Mouse (Mus musculus) midbrain, postnatal 0 days (tissue): ENCODE measurements around the gene Fat3. TPM values are rescaled to one million over a fixed set of nuclear protein-coding genes. Genes with fewer than 3 reads are reported as not detected.
A peak's percentile ranks its signal among the peaks of the same experiment; 100 is the strongest.

ENCODE experiments used
- ATAC-seq: fragments of 200-750 bp; cut with Nextera tagmentation; 2 replicates; pipeline ENCODE4 v1.8.0; 2017; ENCODE audit warnings: moderate number of reproducible peaks, mild to moderate bottlenecking, moderate TSS enrichment, moderate library complexity; ENCODE audit not compliant: low FRiP score
- DNase-seq: peaks from one replicate; pipeline ENCODE4 v3.0.0-alpha.2; 2015; ENCODE audit warnings: low spot score
- H3K27ac ChIP-seq: fragments of 300-500 bp; sonication (generic); 2 replicates; pipeline ENCODE4 v1.5.1; 2014; ENCODE audit warnings: low read depth, mild to moderate bottlenecking, low read length, mixed read lengths
- H3K27me3 ChIP-seq: fragments of 300-500 bp; sonication (generic); 2 replicates; pipeline ENCODE4 v1.6.1; 2014; ENCODE audit warnings: low read length, control low read depth, mixed read lengths; ENCODE audit not compliant: insufficient read depth
- H3K36me3 ChIP-seq: fragments of 300-500 bp; sonication (generic); 2 replicates; pipeline ENCODE4 v1.6.1; 2014; ENCODE audit warnings: low read length, control low read depth, mixed read lengths; ENCODE audit not compliant: insufficient read depth
- H3K4me1 ChIP-seq: fragments of 300-500 bp; sonication (generic); 2 replicates; pipeline ENCODE4 v1.6.1; 2014; ENCODE audit warnings: mild to moderate bottlenecking, control low read depth, antibody characterized with exemption, low read length, mixed read lengths; ENCODE audit not compliant: insufficient read depth
- H3K4me2 ChIP-seq: fragments of 300-500 bp; sonication (generic); 2 replicates; pipeline ENCODE4 v1.6.1; 2014; ENCODE audit warnings: low read depth, mild to moderate bottlenecking, low read length, mixed read lengths; ENCODE audit not compliant: poor library complexity, severe bottlenecking
- H3K4me3 ChIP-seq: fragments of 300-500 bp; sonication (generic); 2 replicates; pipeline ENCODE4 v1.5.1; 2014; ENCODE audit warnings: low read depth, mild to moderate bottlenecking, low read length, moderate library complexity
- H3K9ac ChIP-seq: fragments of 300-500 bp; sonication (generic); replicated peaks from 2 replicates; pipeline ENCODE4 v1.6.1; 2014; ENCODE audit warnings: mild to moderate bottlenecking, low read length, moderate library complexity, mixed read lengths; ENCODE audit not compliant: poor library complexity, severe bottlenecking
- H3K9me3 ChIP-seq: fragments of 300-500 bp; sonication (generic); 2 replicates; pipeline ENCODE4 v1.6.1; 2016; ENCODE audit warnings: low read length, control low read depth
- CTCF ChIP-seq: IDR thresholded peaks from 2 replicates; pipeline ENCODE4 v1.5.1; 2016; ENCODE audit warnings: antibody characterized with exemption, mild to moderate bottlenecking
- WGBS: fragments of 180-500 bp; shearing (Covaris S2); extraction: QIAGEN DNeasy Blood & Tissue Kit; methylation state at CpG from one replicate; pipeline ENCODE4 v1.1.7; 2014; 5-methylcytosine and 5-hydroxymethylcytosine counted together
- polyA plus RNA-seq: library from polyadenylated mRNA; unstranded; fragments of >200 nt; fragmentation: Nextera tagmentation; extraction: Ambion mirVana; gene quantifications from 2 replicates; pipeline ENCODE4 v1.2.1, GENCODE M21; 2015
- total RNA-seq: library from RNA; depleted of rRNA; stranded (reverse); fragments of >200 nt; gene quantifications from 2 replicates; pipeline ENCODE4 v1.2.3, GENCODE M21; 2014

The Fat3 gene
- total and polyA plus RNA-seq, 2 experiments from 2014 or later, result 7.6 to 63.7 TPM

DNA sequence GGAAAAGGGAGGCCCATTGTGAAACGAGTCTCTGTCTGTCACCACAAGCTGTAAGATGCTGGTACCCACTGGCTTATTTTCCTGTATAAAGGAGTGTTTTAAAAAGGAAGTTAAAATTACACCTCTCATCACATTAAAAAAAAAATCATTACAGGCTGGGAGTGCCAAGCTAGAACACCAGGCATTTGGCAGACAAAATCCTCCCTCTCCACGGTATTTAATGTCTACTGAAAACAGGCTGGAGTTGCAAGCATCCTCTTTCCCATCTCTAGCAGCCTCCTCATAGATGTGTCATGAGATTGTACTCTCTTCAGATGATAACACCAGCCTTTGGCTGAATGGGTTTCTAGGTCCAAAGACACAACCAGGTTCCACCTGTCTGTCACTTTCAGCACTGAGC is 538.2 kb downstream of the Fat3 start:
- peaks cover 22% of the 10 kb centered on the region for H3K36me3 ChIP-seq
- no peak for ATAC-seq
- H3K9ac ChIP-seq, result no peak overlapping the region
- H3K4me1 ChIP-seq, result no peaks in the 10 kb centered on the region
- H3K4me2 ChIP-seq, result no peak overlapping the region
- H3K9me3 ChIP-seq, result no peaks in the 10 kb centered on the region
- no peak overlapping the region for H3K27ac ChIP-seq
- DNase-seq, result no peak
- no peak overlapping the region for H3K4me3 ChIP-seq
- no peaks in the 10 kb centered on the region for H3K27me3 ChIP-seq
- TF ChIP-seq CTCF, result no peak
- WGBS, result 81% methylated on average over 2 of the region's 2 CpGs

DNA sequence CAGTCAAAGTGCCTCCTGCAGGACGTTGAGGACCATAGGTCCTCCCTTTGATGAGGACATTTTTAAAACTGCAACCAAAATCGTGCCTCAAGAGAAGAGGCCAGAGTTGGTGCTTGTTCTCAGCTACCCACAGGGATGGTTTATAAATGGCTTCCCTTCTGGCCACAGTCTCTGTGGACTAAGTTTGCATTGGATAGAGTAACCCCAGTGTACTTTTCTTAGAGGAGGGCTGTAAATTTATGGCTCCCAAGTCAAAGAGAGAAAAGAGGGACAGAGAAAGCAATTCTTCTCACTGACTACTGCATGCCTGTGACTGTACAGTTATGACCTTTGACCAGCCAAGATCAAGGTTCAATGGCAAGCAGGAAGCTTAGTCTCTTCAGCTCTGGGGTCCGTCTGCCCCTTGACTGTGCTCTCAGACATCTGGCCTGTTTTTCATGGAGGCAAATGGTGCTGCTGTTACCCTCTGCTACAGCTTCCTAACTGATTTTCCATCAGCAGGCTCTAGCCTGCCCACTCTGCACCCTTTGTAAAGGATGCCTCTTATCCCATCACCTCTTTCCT is 542.8 kb downstream of the Fat3 start:
- H3K27me3 ChIP-seq, result no peaks in the 10 kb centered on the region
- no peak overlapping the region for H3K9ac ChIP-seq
- no peaks in the 10 kb centered on the region for H3K9me3 ChIP-seq
- ATAC-seq (no peak), DNase-seq (no peak)
- WGBS, result 80% methylated on average over 3 of the region's 3 CpGs
- peaks cover 10% of the 10 kb centered on the region for H3K36me3 ChIP-seq
- no peak overlapping the region for H3K27ac ChIP-seq
- no peak overlapping the region for H3K4me2 ChIP-seq
- no peak for TF ChIP-seq CTCF
- no peak overlapping the region for H3K4me3 ChIP-seq
- H3K4me1 ChIP-seq, result no peaks in the 10 kb centered on the region

DNA sequence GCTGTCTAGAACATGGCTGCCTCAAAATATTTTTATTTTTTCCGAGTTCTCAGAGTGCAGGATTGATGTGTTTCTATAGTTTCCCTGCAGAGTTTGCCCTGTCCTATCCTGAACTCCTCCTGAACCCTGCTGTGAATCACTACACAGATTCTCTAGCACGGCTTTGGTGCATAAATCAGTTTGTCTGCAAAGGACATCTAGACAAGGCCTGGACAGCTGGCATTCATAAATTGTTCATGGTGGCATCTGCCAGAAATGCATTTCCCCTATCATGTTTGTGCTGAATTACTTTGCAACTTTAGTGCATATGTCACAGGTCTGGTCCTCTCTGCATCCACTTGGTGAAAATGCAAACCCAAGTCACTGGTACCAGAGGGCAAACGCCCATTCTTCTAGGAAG is 543.3 kb downstream of the Fat3 start:
- Histone ChIP-seq H3K9ac (no peak overlapping the region), H3K4me2 (no peak overlapping the region), H3K4me3 (no peak overlapping the region), H3K27ac (no peak overlapping the region), H3K36me3 (peaks cover 10% of the 10 kb centered on the region), H3K9me3 (no peaks in the 10 kb centered on the region), H3K27me3 (no peaks in the 10 kb centered on the region), H3K4me1 (no peaks in the 10 kb centered on the region)
- WGBS, result 59% methylated on average over 3 of the region's 3 CpGs
- ATAC-seq (no peak), DNase-seq (no peak)
- TF ChIP-seq CTCF, result no peak

DNA sequence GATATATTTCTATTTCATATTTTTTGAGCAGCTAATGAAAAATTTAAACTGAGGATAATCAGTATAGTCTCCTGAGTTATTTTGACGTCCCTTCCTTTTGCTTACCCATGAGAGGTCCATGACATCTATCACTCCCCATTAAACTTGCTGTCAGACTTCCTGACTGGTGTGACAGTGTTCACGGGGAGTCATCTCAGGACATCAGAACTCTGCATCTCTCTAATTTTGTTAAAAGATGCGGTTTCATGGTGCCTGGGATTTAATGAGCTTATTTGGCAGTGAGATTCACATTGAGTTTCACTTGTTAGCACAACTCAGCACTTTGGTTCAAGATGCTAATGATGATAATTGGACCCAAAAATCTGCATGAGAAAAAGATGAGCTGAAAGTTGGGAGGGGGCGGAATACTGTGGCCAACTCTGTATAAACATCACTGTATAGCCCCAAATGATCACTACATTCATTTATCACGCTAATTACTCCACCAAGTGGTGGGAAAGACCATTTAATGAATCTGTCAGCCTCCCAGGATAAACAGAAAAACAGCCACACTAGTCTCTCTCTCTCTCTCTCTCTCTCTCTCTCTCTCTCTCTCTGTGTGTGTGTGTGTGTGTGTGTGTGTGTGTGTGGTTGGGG is 545.8 kb downstream of the Fat3 start:
- H3K27me3 ChIP-seq, result no peaks in the 10 kb centered on the region
- no peak overlapping the region for H3K4me3 ChIP-seq
- no peak overlapping the region for H3K4me2 ChIP-seq
- no peaks in the 10 kb centered on the region for H3K4me1 ChIP-seq
- H3K9me3 ChIP-seq, result no peaks in the 10 kb centered on the region
- no peak for TF ChIP-seq CTCF
- H3K36me3 ChIP-seq, result peaks cover 9% of the 10 kb centered on the region
- DNase-seq, result peak; percentile 44
- no peak overlapping the region for H3K27ac ChIP-seq
- H3K9ac ChIP-seq, result no peak overlapping the region
- WGBS, result 60% methylated on average over 5 of the region's 5 CpGs
- no peak for ATAC-seq

DNA sequence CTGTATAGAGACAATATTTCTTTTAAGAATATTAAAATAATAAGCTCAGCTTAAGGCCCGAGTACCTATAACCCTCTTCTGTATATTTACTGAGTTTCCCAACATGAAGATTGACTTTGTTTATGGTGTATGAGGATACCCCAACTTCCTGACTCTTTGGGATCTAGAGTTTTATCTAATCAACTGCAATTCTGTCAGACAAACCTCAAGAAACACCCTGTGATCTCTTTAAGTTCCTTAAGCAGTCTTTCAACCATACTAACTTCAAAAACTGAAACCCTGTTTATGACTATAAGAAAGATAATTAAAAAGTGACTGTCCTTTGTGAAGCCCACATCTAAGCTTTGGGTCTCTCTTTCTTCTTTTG is 546.8 kb downstream of the Fat3 start:
- no peaks in the 10 kb centered on the region for H3K36me3 ChIP-seq
- no peak overlapping the region for H3K4me2 ChIP-seq
- DNase-seq (no peak), ATAC-seq (no peak)
- no peaks in the 10 kb centered on the region for H3K9me3 ChIP-seq
- no peaks in the 10 kb centered on the region for H3K27me3 ChIP-seq
- H3K27ac ChIP-seq, result no peak overlapping the region
- no peak for TF ChIP-seq CTCF
- H3K4me1 ChIP-seq, result no peaks in the 10 kb centered on the region
- no peak overlapping the region for H3K9ac ChIP-seq
- no peak overlapping the region for H3K4me3 ChIP-seq
- WGBS, result 86% methylated on average over 1 of the region's 1 CpGs

DNA sequence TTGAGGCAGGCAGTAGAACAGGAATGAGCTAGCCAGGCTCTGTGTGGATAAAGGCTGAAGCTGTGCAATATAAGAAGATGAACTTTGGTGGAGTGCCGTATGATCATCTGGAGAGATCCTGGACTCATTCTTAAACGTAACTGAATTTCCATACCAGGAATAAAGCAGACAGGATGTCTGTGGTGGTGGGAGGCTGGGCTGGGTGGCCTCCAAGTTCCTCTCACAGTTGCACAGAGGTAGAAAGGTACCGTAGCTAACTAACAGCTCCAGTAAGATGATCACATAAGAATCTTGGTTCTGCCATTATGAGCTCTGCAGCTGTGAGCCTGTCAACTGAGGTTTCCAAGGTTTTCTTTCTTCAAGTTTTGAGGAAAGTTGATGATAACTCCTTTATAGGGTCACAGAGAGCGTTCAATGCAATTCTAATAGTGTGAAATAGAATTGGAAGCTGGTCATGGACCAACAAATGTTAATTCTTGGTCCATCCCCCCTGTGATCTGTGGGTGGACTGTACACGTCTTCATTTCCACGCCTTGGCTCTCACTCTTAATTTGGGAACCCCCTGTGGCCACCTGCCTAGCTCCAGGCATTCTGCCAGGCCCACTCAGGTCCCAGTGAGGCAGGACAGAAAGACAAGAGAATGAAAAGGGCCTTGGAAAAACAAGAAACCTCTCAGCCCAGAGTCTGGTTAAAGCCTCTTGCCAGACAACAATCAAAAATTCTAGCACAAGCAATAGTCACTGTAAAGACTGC is 547.3 kb downstream of the Fat3 start:
- 74% methylated on average over 6 of the region's 6 CpGs for WGBS
- Histone ChIP-seq H3K4me2 (no peak overlapping the region), H3K9me3 (no peaks in the 10 kb centered on the region), H3K4me1 (no peaks in the 10 kb centered on the region), H3K36me3 (no peaks in the 10 kb centered on the region), H3K9ac (no peak overlapping the region), H3K27me3 (no peaks in the 10 kb centered on the region), H3K27ac (no peak overlapping the region), H3K4me3 (no peak overlapping the region)
- ATAC-seq, result no peak
- TF ChIP-seq CTCF, result no peak
- DNase-seq, result no peak
